Mouse (Mus musculus): ENCODE measurements at regions not wholly inside any gene's neighbourhood (a gene's known extent, or its start where the extent isn't known, plus 50 kb on each side); places are given as distances from the start of the nearest gene placed in this dataset.

DNA sequence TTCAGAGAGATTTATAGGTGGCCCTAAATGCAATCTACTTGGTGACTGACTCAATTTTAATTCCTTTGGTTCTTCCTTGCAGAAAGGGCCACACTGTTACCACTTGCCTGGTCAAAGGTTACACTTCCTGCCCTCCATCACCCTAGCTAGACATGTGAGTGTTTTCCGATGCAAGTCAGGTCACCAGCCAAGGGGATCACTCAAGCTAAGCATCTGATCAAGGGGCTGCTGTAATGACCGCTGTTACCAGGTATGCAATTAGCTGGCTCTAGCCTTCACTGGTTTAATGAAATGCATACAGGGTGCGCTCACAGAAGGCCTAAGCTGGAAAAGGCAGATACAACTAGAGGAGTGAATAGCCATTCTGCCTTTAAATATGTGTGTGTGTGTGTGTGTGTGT is 105.1 kb downstream of the Mtx2 start:
- Histone ChIP-seq H3K36me3 (ENCODE audit: control insufficient read depth, insufficient read depth, low read length) (no peaks in the 10 kb centered on the region), H3K27me3 (ENCODE audit: control insufficient read depth, insufficient read depth, low read length) (no peaks in the 10 kb centered on the region), H3K27ac (ENCODE audit: control insufficient read depth, insufficient read depth, low read length) (no peak overlapping the region), H3K4me3 (ENCODE audit: control insufficient read depth, insufficient read depth, low read length) (no peak overlapping the region), H3K4me1 (replicated peaks; ENCODE audit: control insufficient read depth, insufficient read depth, low read length) (no peaks in the 10 kb centered on the region)
- WGBS = 97% methylated on average over 3 of the region's 3 CpGs
- no peak for TF ChIP-seq POLR2A (IDR thresholded peaks at IDR 0.05; ENCODE audit: control insufficient read depth, extremely low read depth, insufficient read depth, low read length, poor library complexity)
- TF ChIP-seq CTCF (IDR thresholded peaks at IDR 0.05; ENCODE audit: borderline replicate concordance, control insufficient read depth, extremely low read depth, insufficient read depth, low read length, poor library complexity) = no peak
- no peak for DNase-seq

GRCm38 (mm10) chr2:74933190-74933589 is 107.6 kb downstream of the Mtx2 start:
- no peak overlapping the region for H3K4me3 ChIP-seq (ENCODE audit: control insufficient read depth, insufficient read depth, low read length)
- H3K36me3 ChIP-seq (ENCODE audit: control insufficient read depth, insufficient read depth, low read length) = no peaks in the 10 kb centered on the region
- 72% methylated on average over 8 of the region's 8 CpGs for WGBS
- H3K4me1 ChIP-seq (replicated peaks; ENCODE audit: control insufficient read depth, insufficient read depth, low read length) = no peaks in the 10 kb centered on the region
- no peaks in the 10 kb centered on the region for H3K27me3 ChIP-seq (ENCODE audit: control insufficient read depth, insufficient read depth, low read length)
- no peak for DNase-seq
- no peak overlapping the region for H3K27ac ChIP-seq (ENCODE audit: control insufficient read depth, insufficient read depth, low read length)
- TF ChIP-seq CTCF (IDR thresholded peaks at IDR 0.05; ENCODE audit: borderline replicate concordance, control insufficient read depth, extremely low read depth, insufficient read depth, low read length, poor library complexity) (no peak), POLR2A (IDR thresholded peaks at IDR 0.05; ENCODE audit: control insufficient read depth, extremely low read depth, insufficient read depth, low read length, poor library complexity) (no peak)

GRCm38 (mm10) chr2:74933771-74934170 is 108.2 kb downstream of the Mtx2 start:
- no peak overlapping the region for H3K4me3 ChIP-seq (ENCODE audit: control insufficient read depth, insufficient read depth, low read length)
- H3K36me3 ChIP-seq (ENCODE audit: control insufficient read depth, insufficient read depth, low read length) = no peaks in the 10 kb centered on the region
- no peaks in the 10 kb centered on the region for H3K27me3 ChIP-seq (ENCODE audit: control insufficient read depth, insufficient read depth, low read length)
- no peak overlapping the region for H3K27ac ChIP-seq (ENCODE audit: control insufficient read depth, insufficient read depth, low read length)
- no peak for DNase-seq
- WGBS = 79% methylated on average over 1 of the region's 1 CpGs
- TF ChIP-seq POLR2A (IDR thresholded peaks at IDR 0.05; ENCODE audit: control insufficient read depth, extremely low read depth, insufficient read depth, low read length, poor library complexity) = no peak
- TF ChIP-seq CTCF (IDR thresholded peaks at IDR 0.05; ENCODE audit: borderline replicate concordance, control insufficient read depth, extremely low read depth, insufficient read depth, low read length, poor library complexity) = no peak
- H3K4me1 ChIP-seq (replicated peaks; ENCODE audit: control insufficient read depth, insufficient read depth, low read length) = no peaks in the 10 kb centered on the region

DNA sequence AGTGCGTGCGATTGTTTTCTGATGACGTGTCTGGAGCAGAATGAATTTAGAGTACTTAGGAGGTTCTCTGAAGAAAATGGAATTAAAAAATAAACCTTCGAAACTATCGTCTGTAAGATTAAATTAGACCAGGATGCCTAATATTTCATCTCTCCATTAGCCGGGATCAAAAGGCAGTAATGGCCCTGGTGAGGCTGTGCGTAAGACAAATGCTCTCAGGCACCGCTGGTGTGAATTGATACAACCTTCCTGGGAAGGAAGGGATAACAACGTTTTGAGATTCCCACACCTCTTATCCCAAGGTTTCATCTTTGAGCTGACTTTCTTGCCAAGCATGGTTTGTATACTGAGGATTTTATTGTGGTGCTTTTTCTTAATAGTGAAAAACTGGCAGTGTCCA is 113.1 kb downstream of the Mtx2 start:
- H3K36me3 ChIP-seq (ENCODE audit: control insufficient read depth, insufficient read depth, low read length) = no peaks in the 10 kb centered on the region
- H3K4me1 ChIP-seq (replicated peaks; ENCODE audit: control insufficient read depth, insufficient read depth, low read length) = no peaks in the 10 kb centered on the region
- no peak for DNase-seq
- no peak overlapping the region for H3K27ac ChIP-seq (ENCODE audit: control insufficient read depth, insufficient read depth, low read length)
- H3K27me3 ChIP-seq (ENCODE audit: control insufficient read depth, insufficient read depth, low read length) = no peaks in the 10 kb centered on the region
- 90% methylated on average over 9 of the region's 9 CpGs for WGBS
- H3K4me3 ChIP-seq (ENCODE audit: control insufficient read depth, insufficient read depth, low read length) = no peak overlapping the region
- TF ChIP-seq CTCF (IDR thresholded peaks at IDR 0.05; ENCODE audit: borderline replicate concordance, control insufficient read depth, extremely low read depth, insufficient read depth, low read length, poor library complexity) = no peak
- no peak for TF ChIP-seq POLR2A (IDR thresholded peaks at IDR 0.05; ENCODE audit: control insufficient read depth, extremely low read depth, insufficient read depth, low read length, poor library complexity)

DNA sequence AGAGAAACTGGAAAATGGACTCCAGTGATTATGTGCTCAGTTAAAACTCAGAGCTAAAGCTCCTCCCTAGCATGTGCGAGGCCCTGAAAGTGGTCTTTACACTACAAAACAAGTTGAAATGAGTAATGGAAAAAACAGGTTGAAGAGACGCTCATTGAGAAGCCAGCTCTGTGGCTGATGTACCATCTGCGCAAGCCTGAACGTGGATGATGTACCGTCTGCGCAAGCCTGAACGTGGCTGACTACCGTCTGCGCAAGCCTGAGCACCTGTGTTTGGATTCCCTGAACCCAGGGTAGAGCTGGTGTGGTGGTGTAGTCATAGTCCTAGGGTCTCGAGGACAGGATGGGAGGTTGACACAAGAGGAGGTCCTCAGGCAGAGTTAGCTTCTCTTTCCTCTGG is 116.4 kb downstream of the Mtx2 start:
- no peaks in the 10 kb centered on the region for H3K27me3 ChIP-seq (ENCODE audit: control insufficient read depth, insufficient read depth, low read length)
- no peak overlapping the region for H3K27ac ChIP-seq (ENCODE audit: control insufficient read depth, insufficient read depth, low read length)
- no peak for DNase-seq
- TF ChIP-seq POLR2A (IDR thresholded peaks at IDR 0.05; ENCODE audit: control insufficient read depth, extremely low read depth, insufficient read depth, low read length, poor library complexity) (no peak), CTCF (IDR thresholded peaks at IDR 0.05; ENCODE audit: borderline replicate concordance, control insufficient read depth, extremely low read depth, insufficient read depth, low read length, poor library complexity) (no peak)
- 95% methylated on average over 10 of the region's 10 CpGs for WGBS
- H3K4me3 ChIP-seq (ENCODE audit: control insufficient read depth, insufficient read depth, low read length) = no peak overlapping the region
- H3K4me1 ChIP-seq (replicated peaks; ENCODE audit: control insufficient read depth, insufficient read depth, low read length) = no peaks in the 10 kb centered on the region
- no peaks in the 10 kb centered on the region for H3K36me3 ChIP-seq (ENCODE audit: control insufficient read depth, insufficient read depth, low read length)

GRCm38 (mm10) chr2:74942611-74943198 is 117.1 kb downstream of the Mtx2 start:
- Histone ChIP-seq H3K27me3 (ENCODE audit: control insufficient read depth, insufficient read depth, low read length) (no peaks in the 10 kb centered on the region), H3K36me3 (ENCODE audit: control insufficient read depth, insufficient read depth, low read length) (no peaks in the 10 kb centered on the region), H3K4me3 (ENCODE audit: control insufficient read depth, insufficient read depth, low read length) (no peak overlapping the region), H3K27ac (ENCODE audit: control insufficient read depth, insufficient read depth, low read length) (no peak overlapping the region), H3K4me1 (replicated peaks; ENCODE audit: control insufficient read depth, insufficient read depth, low read length) (no peaks in the 10 kb centered on the region)
- 82% methylated on average over 6 of the region's 6 CpGs for WGBS
- TF ChIP-seq POLR2A (IDR thresholded peaks at IDR 0.05; ENCODE audit: control insufficient read depth, extremely low read depth, insufficient read depth, low read length, poor library complexity) (no peak), CTCF (IDR thresholded peaks at IDR 0.05; ENCODE audit: borderline replicate concordance, control insufficient read depth, extremely low read depth, insufficient read depth, low read length, poor library complexity) (no peak)
- DNase-seq = no peak

- Histone ChIP-seq H3K4me3 (ENCODE audit: control insufficient read depth, insufficient read depth, low read length) (no peak overlapping the region), H3K36me3 (ENCODE audit: control insufficient read depth, insufficient read depth, low read length) (no peaks in the 10 kb centered on the region), H3K4me1 (replicated peaks; ENCODE audit: control insufficient read depth, insufficient read depth, low read length) (no peaks in the 10 kb centered on the region), H3K27ac (ENCODE audit: control insufficient read depth, insufficient read depth, low read length) (no peak overlapping the region), H3K27me3 (ENCODE audit: control insufficient read depth, insufficient read depth, low read length) (no peaks in the 10 kb centered on the region)
- whole genome bisulfite sequencing = 97% methylated on average over 7 of the region's 7 CpGs
- DNase-seq = no peak
- TF ChIP-seq CTCF (IDR thresholded peaks at IDR 0.05; ENCODE audit: borderline replicate concordance, control insufficient read depth, extremely low read depth, insufficient read depth, low read length, poor library complexity) (no peak), POLR2A (IDR thresholded peaks at IDR 0.05; ENCODE audit: control insufficient read depth, extremely low read depth, insufficient read depth, low read length, poor library complexity) (no peak)
Measured at GRCm38 (mm10) chr2:74945185-74945749, 119.7 kb downstream of the Mtx2 start.
